ENCODE assay signal across 22 mouse cellular contexts in the genomic region with DNA sequence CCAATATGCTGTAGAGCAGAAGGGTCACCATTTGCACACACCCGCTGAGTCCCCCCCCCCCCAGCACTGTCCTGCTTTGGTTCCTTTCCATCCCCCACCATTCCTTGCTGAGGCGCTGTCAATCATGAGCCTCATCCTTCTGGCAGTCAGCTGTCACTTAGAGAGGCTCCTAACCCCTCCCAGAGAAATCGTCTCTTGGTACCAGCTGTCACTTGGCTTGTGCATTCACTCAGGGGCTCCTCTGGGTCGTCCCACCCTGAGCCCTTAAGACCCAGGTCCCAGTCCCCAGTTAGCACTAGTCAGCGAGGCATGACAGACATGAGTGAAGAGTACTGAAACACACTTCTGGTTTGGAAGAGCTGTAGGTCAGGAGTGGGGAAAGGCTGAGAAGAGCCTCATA. TPM values are rescaled to one million over a fixed set of nuclear protein-coding genes. Genes with fewer than 3 reads are reported as not detected.
A peak's percentile ranks its signal among the peaks of the same experiment; 100 is the strongest.
DNase-seq lines count a peak whose midpoint lies in the region; ATAC-seq and TF ChIP-seq lines count a peak whose summit lies in the region.
"Had no signal": no experiment of that assay in that cellular context is flagged by ENCODE, and none has a peak within 500 bp of the region (broad histone marks: within the 10 kb centered on the region; RNA-seq: fewer than 3 reads in every experiment).

No protein-coding gene starts in this region.

- ATAC-seq in liver, postnatal 0 days = no peak
- peak; percentile 32; the same call in 1 of the 2 replicates for ATAC-seq in limb, embryonic 15.5 days (ENCODE audit: insufficient number of reproducible peaks, low FRiP score, low TSS enrichment, low read depth)
- ATAC-seq: activated CD4-positive, CD25-positive, alpha-beta regulatory T cell, adult 4 months; forebrain, embryonic 15.5 days; Patski had no signal

- no peak for TF ChIP-seq EP300 in liver, postnatal 0 days (IDR thresholded peaks at IDR 0.05; ENCODE audit: low read depth)

- DNase-seq in layer of hippocampus, adult 2 months (ENCODE audit: low spot score in 2 of 2) = peak in 1 of 2 experiments; percentile 52
- DNase-seq in layer of hippocampus, postnatal 36 days = no peak
- DNase-seq in liver, postnatal 0 days = no peak
- DNase-seq in liver = no peak
- no peak for DNase-seq in heart, postnatal 14 days
- no peak for DNase-seq in right cerebral cortex, postnatal 10 days (ENCODE audit: low spot score in 2 of 2)
- DNase-seq: adrenal gland, postnatal 25 days; gastrocnemius, postnatal 36 days; heart, postnatal 4 days had no signal

- H3K4me1 ChIP-seq in liver, postnatal 0 days (ENCODE audit: insufficient read depth) = peaks cover 54% of the 10 kb centered on the region
- H3K4me1 ChIP-seq in limb, embryonic 15.5 days = peaks cover 2% of the 10 kb centered on the region; the same call in 1 of the 2 replicates
- H3K4me1 ChIP-seq: forebrain, embryonic 15.5 days; hindbrain, embryonic 12.5 days had no signal

- no peaks in the 10 kb centered on the region for H3K36me3 ChIP-seq in liver, postnatal 0 days (replicated peaks; ENCODE audit: insufficient read depth, low read length)
- H3K36me3 ChIP-seq in limb, embryonic 15.5 days = no peaks in the 10 kb centered on the region
- H3K36me3 ChIP-seq: forebrain, embryonic 15.5 days; heart, embryonic 13.5 days; hindbrain, embryonic 12.5 days had no signal

- intact Hi-C loops in heart, postnatal 14 days (cut with DNase I) = no loop called here

- TF ChIP-seq CTCF in layer of hippocampus, adult 2 months (conservative IDR thresholded peaks at IDR 0.05) = no peak
- TF ChIP-seq CTCF in liver, postnatal 0 days (IDR thresholded peaks at IDR 0.05; ENCODE audit: low read depth) = no peak

- H3K4me3 ChIP-seq in layer of hippocampus, adult 2 months = peak overlapping the region; percentile 63; the same call in 1 of the 2 replicates
- H3K4me3 ChIP-seq in liver, postnatal 0 days (ENCODE audit: low read depth, low read length) = no peak overlapping the region
- H3K4me3 ChIP-seq in limb, embryonic 15.5 days = no peak overlapping the region
- H3K4me3 ChIP-seq: forebrain, embryonic 15.5 days; heart, embryonic 13.5 days; hindbrain, embryonic 12.5 days had no signal

- peak overlapping the region; percentile 86 for H3K4me2 ChIP-seq in liver, postnatal 0 days (ENCODE audit: low read depth, low read length)
- no peak overlapping the region for H3K4me2 ChIP-seq in limb, embryonic 15.5 days
- H3K4me2 ChIP-seq: forebrain, embryonic 15.5 days; heart, embryonic 13.5 days; hindbrain, embryonic 12.5 days had no signal

- H3K27ac ChIP-seq in layer of hippocampus, adult 2 months = peak overlapping the region; percentile 82
- H3K27ac ChIP-seq in liver, postnatal 0 days (ENCODE audit: low read depth) = no peak overlapping the region
- H3K27ac ChIP-seq in limb, embryonic 15.5 days = no peak overlapping the region
- H3K27ac ChIP-seq: forebrain, embryonic 15.5 days; heart, embryonic 13.5 days; hindbrain, embryonic 12.5 days had no signal

- H3K9ac ChIP-seq in liver, postnatal 0 days (replicated peaks) = no peak overlapping the region
- H3K9ac ChIP-seq in limb, embryonic 15.5 days = no peak overlapping the region
- H3K9ac ChIP-seq: forebrain, embryonic 15.5 days; heart, embryonic 13.5 days; hindbrain, embryonic 12.5 days had no signal

- no peaks in the 10 kb centered on the region for H3K27me3 ChIP-seq in liver, postnatal 0 days (ENCODE audit: insufficient read depth, low read length)
- H3K27me3 ChIP-seq in limb, embryonic 15.5 days = peaks cover 22% of the 10 kb centered on the region
- H3K27me3 ChIP-seq: CH12.LX had no signal

- 60% methylated on average over 5 of the region's 5 CpGs for WGBS in liver, postnatal 0 days (ENCODE audit: insufficient replicate concordance)
- WGBS in limb, embryonic 15.5 days = 55% methylated on average over 5 of the region's 5 CpGs

- no peaks in the 10 kb centered on the region for H3K9me3 ChIP-seq in liver, postnatal 0 days (ENCODE audit: low read length)
- no peaks in the 10 kb centered on the region for H3K9me3 ChIP-seq in limb, embryonic 15.5 days
- H3K9me3 ChIP-seq: forebrain, embryonic 15.5 days; heart, embryonic 13.5 days; hindbrain, embryonic 12.5 days had no signal

RNA-seq across cellular contexts. Expression of a gene that starts 2.2 kb away (rescaled TPM):
- total RNA-seq in layer of hippocampus, adult 2 months (2021) = 100 to 1,000 TPM; 113 to 119 TPM
- 100 to 1,000 TPM in 1 of 2 experiments, 10 to 100 TPM in 1; 95.2 to 110 TPM for total RNA-seq in layer of hippocampus, postnatal 36 days (2021)
- 2.8 and 3.1 TPM in 2 replicates for polyA plus RNA-seq in liver, postnatal 0 days (2015; fragmentation: Nextera tagmentation; extraction: Ambion mirVana)
- 1.4 and 2.4 TPM in 2 replicates for polyA plus RNA-seq in limb, embryonic 15.5 days (2015; fragmentation: Nextera tagmentation; extraction: Ambion mirVana)
- 1 to 10 TPM in 1 of 2 experiments, under 1 TPM in 1; 0.65 to 1.6 TPM for total RNA-seq in heart, postnatal 14 days (2021)

RNA-seq across cellular contexts. Expression of a gene that starts 9.2 kb away (rescaled TPM):
- 10 to 100 TPM; 66.2 to 66.8 TPM for total RNA-seq in layer of hippocampus, adult 2 months (2021)
- 10 to 100 TPM; 58.3 to 70.5 TPM for total RNA-seq in layer of hippocampus, postnatal 36 days (2021)
- 50.5 and 56.0 TPM in 2 replicates for polyA plus RNA-seq in liver, postnatal 0 days (2015; fragmentation: Nextera tagmentation; extraction: Ambion mirVana)
- polyA plus RNA-seq in limb, embryonic 15.5 days (2015; fragmentation: Nextera tagmentation; extraction: Ambion mirVana) = 104 and 109 TPM in 2 replicates
- total RNA-seq in heart, postnatal 14 days (2021) = 10 to 100 TPM; 46.0 to 49.9 TPM

RNA-seq across cellular contexts. Expression of a gene that starts 26.2 kb away (rescaled TPM):
- total RNA-seq in layer of hippocampus, adult 2 months (2021) = under 1 TPM in 1 of 2 experiments, not detected in 1; 0.15 TPM
- total RNA-seq in layer of hippocampus, postnatal 36 days (2021) = not detected
- not detected in 2 replicates for polyA plus RNA-seq in liver, postnatal 0 days (2015; fragmentation: Nextera tagmentation; extraction: Ambion mirVana)
- polyA plus RNA-seq in limb, embryonic 15.5 days (2015; fragmentation: Nextera tagmentation; extraction: Ambion mirVana) = 0.20 TPM in 1 of 2 replicates, not detected in the other
- total RNA-seq in heart, postnatal 14 days (2021) = not detected
- total RNA-seq: adrenal gland, postnatal 25 days; CH12.LX; gastrocnemius, adult 8-10 months; gastrocnemius, postnatal 36 days; heart, postnatal 4 days had no signal
- polyA plus RNA-seq: activated CD4-positive, CD25-positive, alpha-beta regulatory T cell, adult 4 months; cerebellum, adult 2 months; embryonic facial prominence, embryonic 11.5 days; forebrain, embryonic 11.5 days; forebrain, embryonic 15.5 days; heart, embryonic 13.5 days; heart, postnatal 0 days; hindbrain, embryonic 12.5 days; Patski had no signal

RNA-seq across cellular contexts. Expression of a gene that starts 42.1 kb away (rescaled TPM):
- 1 to 10 TPM; 1.2 to 1.8 TPM for total RNA-seq in layer of hippocampus, adult 2 months (2021)
- 1 to 10 TPM in 1 of 2 experiments, under 1 TPM in 1; 0.87 to 1.4 TPM for total RNA-seq in layer of hippocampus, postnatal 36 days (2021)
- polyA plus RNA-seq in liver, postnatal 0 days (2015; fragmentation: Nextera tagmentation; extraction: Ambion mirVana) = 14.0 and 15.9 TPM in 2 replicates
- polyA plus RNA-seq in limb, embryonic 15.5 days (2015; fragmentation: Nextera tagmentation; extraction: Ambion mirVana) = 43.8 and 46.2 TPM in 2 replicates
- 1 to 10 TPM; 2.2 to 3.0 TPM for total RNA-seq in heart, postnatal 14 days (2021)
- total RNA-seq: gastrocnemius, adult 8-10 months had no signal

RNA-seq across cellular contexts. Expression of a gene that starts 43.3 kb away (rescaled TPM):
- total RNA-seq in layer of hippocampus, adult 2 months (2021) = not detected
- not detected for total RNA-seq in layer of hippocampus, postnatal 36 days (2021)
- not detected in 2 replicates for polyA plus RNA-seq in liver, postnatal 0 days (2015; fragmentation: Nextera tagmentation; extraction: Ambion mirVana)
- polyA plus RNA-seq in limb, embryonic 15.5 days (2015; fragmentation: Nextera tagmentation; extraction: Ambion mirVana) = not detected in 2 replicates
- total RNA-seq in heart, postnatal 14 days (2021) = not detected
- total RNA-seq: adrenal gland, adult 18-20 months; adrenal gland, postnatal 25 days; CH12.LX; gastrocnemius, adult 8-10 months; gastrocnemius, postnatal 36 days; heart, postnatal 4 days had no signal
- polyA plus RNA-seq: activated CD4-positive, CD25-positive, alpha-beta regulatory T cell, adult 4 months; cerebellum, adult 2 months; embryonic facial prominence, embryonic 11.5 days; forebrain, embryonic 11.5 days; forebrain, embryonic 15.5 days; heart, embryonic 13.5 days; heart, postnatal 0 days; hindbrain, embryonic 12.5 days; Patski had no signal

Comparison
In these comparisons a context has a peak if more than half of its experiments do, and no peak if none do; other contexts are left out.
1. RNA of a gene that starts 2.2 kb away (total RNA-seq): 113 to 119 TPM in layer of hippocampus, adult 2 months and 95.2 to 110 TPM in layer of hippocampus, postnatal 36 days; 0.65 to 1.6 TPM in heart, postnatal 14 days; every median in the first group is over 10 times any median in the second.